Mouse (Mus musculus) neural tube, embryonic 14.5 days (tissue): ENCODE results near the gene Serf2. TPM values are rescaled to one million over a fixed set of nuclear protein-coding genes. Genes with fewer than 3 reads are reported as not detected.

Experiments used
- ATAC-seq: fragments of 200-750 bp; cut with Nextera tagmentation; 2 replicates; pipeline ENCODE4 v1.8.0; 2017; ENCODE audit warnings: low read depth, mild to moderate bottlenecking, moderate TSS enrichment, moderate library complexity
- H3K27ac ChIP-seq: fragments of 300-500 bp; sonication (generic); 2 replicates; pipeline ENCODE4 v1.5.1; 2014; ENCODE audit warnings: low read depth, mild to moderate bottlenecking, control low read depth, low read length, moderate library complexity, mixed read lengths
- H3K27me3 ChIP-seq: fragments of 300-500 bp; sonication (generic); 2 replicates; pipeline ENCODE4 v1.6.1; 2014; ENCODE audit warnings: low read length; ENCODE audit not compliant: control insufficient read depth, insufficient read depth
- H3K36me3 ChIP-seq: fragments of 300-500 bp; sonication (generic); 2 replicates; pipeline ENCODE4 v1.6.1; 2014; ENCODE audit warnings: low read length, mixed read lengths; ENCODE audit not compliant: control insufficient read depth, insufficient read depth
- H3K4me1 ChIP-seq: fragments of 300-500 bp; sonication (generic); 2 replicates; pipeline ENCODE4 v1.6.1; 2014; ENCODE audit warnings: low read length; ENCODE audit not compliant: control insufficient read depth, insufficient read depth
- H3K4me2 ChIP-seq: fragments of 300-500 bp; sonication (generic); 2 replicates; pipeline ENCODE4 v1.6.1; 2014; ENCODE audit warnings: mild to moderate bottlenecking, low read depth, low read length, control low read depth
- H3K4me3 ChIP-seq: fragments of 300-500 bp; sonication (generic); 2 replicates; pipeline ENCODE4 v1.5.1; 2014; ENCODE audit warnings: low read depth, low read length, control low read depth, mixed read lengths
- H3K9ac ChIP-seq: fragments of 300-500 bp; sonication (generic); replicated peaks from 2 replicates; pipeline ENCODE4 v1.6.1; 2014; ENCODE audit warnings: low read depth, mild to moderate bottlenecking, control low read depth, low read length, mixed read lengths
- H3K9me3 ChIP-seq: fragments of 300-500 bp; sonication (generic); 2 replicates; pipeline ENCODE4 v1.6.1; 2016; ENCODE audit warnings: low read length; ENCODE audit not compliant: control insufficient read depth
- WGBS: fragments of 180-500 bp; shearing (Covaris S2); extraction: QIAGEN DNeasy Blood & Tissue Kit; methylation state at CpG from one replicate; pipeline ENCODE4 v1.1.7; 2014; 5-methylcytosine and 5-hydroxymethylcytosine counted together
- polyA plus RNA-seq: library from polyadenylated mRNA; unstranded; fragments of >200 nt; fragmentation: Nextera tagmentation; extraction: Ambion mirVana; gene quantifications from 2 replicates; pipeline ENCODE4 v1.2.1, GENCODE M21; 2014

Serf2 gene
- polyA plus RNA-seq, 1 experiment from 2014 or later, result 303 TPM

DNA sequence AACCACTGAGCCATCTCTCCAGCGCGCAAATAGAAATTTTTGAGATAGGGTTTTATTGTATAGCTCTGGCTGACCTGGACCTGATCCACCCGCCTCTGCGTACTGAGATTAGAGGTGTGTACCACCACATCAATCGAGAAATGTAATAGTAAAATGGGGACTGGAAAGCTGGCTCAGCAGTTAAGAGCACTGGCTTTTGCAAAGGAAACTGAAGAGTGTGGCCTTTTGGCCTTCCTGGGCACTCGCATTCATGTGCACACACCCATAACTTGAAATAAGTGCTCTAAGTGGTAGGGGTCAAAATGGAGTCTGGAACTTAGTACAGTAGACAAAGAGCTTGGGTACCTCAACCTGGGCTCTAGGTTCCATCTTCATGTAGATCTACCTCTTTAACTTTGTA is 32.6 kb upstream of the Serf2 start:
- ATAC-seq, result no peak

GRCm38 (mm10) chr2:121418476-121418875 is 30.5 kb upstream of the Serf2 start:
- Histone ChIP-seq H3K36me3 (peaks cover 11% of the 10 kb centered on the region), H3K4me1 (peaks cover 17% of the 10 kb centered on the region), H3K4me3 (no peak overlapping the region), H3K9ac (no peak overlapping the region), H3K9me3 (no peaks in the 10 kb centered on the region), H3K4me2 (no peak overlapping the region), H3K27me3 (0 out of 2 replicates have a peak, but pooled peaks cover 3% of the 10 kb centered on the region), H3K27ac (no peak overlapping the region)
- WGBS, result 92% methylated on average over 3 of the region's 3 CpGs
- ATAC-seq, result no peak

More for the DNA sequence above, 32.6 kb upstream of the Serf2 start:
- H3K9me3 ChIP-seq, result no peaks in the 10 kb centered on the region
- H3K4me3 ChIP-seq, result no peak overlapping the region
- no peak overlapping the region for H3K9ac ChIP-seq
- WGBS, result 93% methylated on average over 6 of the region's 6 CpGs
- H3K27ac ChIP-seq, result no peak overlapping the region
- H3K27me3 ChIP-seq, result 0 out of 2 replicates have a peak, but pooled peaks cover 3% of the 10 kb centered on the region
- no peaks in the 10 kb centered on the region; the same call in 1 of the 2 replicates for H3K36me3 ChIP-seq
- H3K4me1 ChIP-seq, result peaks cover 22% of the 10 kb centered on the region
- no peak overlapping the region; the same call in 1 of the 2 replicates for H3K4me2 ChIP-seq

GRCm38 (mm10) chr2:121423166-121423565 is 25.8 kb upstream of the Serf2 start:
- H3K27me3 ChIP-seq, result no peaks in the 10 kb centered on the region
- H3K4me3 ChIP-seq, result no peak overlapping the region
- H3K9ac ChIP-seq, result no peak overlapping the region
- H3K4me2 ChIP-seq, result no peak overlapping the region
- H3K9me3 ChIP-seq, result no peaks in the 10 kb centered on the region
- H3K4me1 ChIP-seq, result no peaks in the 10 kb centered on the region
- H3K27ac ChIP-seq, result no peak overlapping the region
- 93% methylated on average over 2 of the region's 2 CpGs for WGBS
- no peak for ATAC-seq
- peaks cover 40% of the 10 kb centered on the region for H3K36me3 ChIP-seq

DNA sequence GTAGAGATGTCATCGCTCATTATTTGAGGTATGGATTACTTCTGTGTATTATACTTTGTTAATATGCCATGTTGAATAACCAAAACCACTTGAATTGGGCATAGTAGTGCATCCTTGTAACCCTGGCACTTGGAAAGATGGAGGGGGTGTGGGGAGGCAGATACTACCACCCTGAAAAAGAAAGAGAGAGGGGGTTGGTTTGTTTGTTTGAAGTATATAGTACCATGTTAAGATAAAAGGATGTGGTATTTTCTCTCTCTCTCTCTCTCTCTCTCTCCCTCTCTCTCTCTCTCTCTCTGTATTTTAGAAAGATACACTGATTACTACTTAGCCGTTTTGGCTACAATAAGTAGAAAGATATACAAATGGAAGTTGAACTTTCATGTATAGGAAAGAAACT is 23.1 kb upstream of the Serf2 start:
- H3K27ac ChIP-seq, result no peak overlapping the region
- 96% methylated on average over 2 of the region's 2 CpGs for WGBS
- H3K4me1 ChIP-seq, result no peaks in the 10 kb centered on the region
- no peaks in the 10 kb centered on the region for H3K27me3 ChIP-seq
- no peaks in the 10 kb centered on the region for H3K9me3 ChIP-seq
- no peak for ATAC-seq
- H3K4me3 ChIP-seq, result no peak overlapping the region
- no peak overlapping the region for H3K9ac ChIP-seq
- H3K4me2 ChIP-seq, result no peak overlapping the region
- peaks cover 61% of the 10 kb centered on the region for H3K36me3 ChIP-seq

- no peaks in the 10 kb centered on the region for H3K4me1 ChIP-seq
- no peaks in the 10 kb centered on the region for H3K27me3 ChIP-seq
- 100% methylated on average over 1 of the region's 1 CpGs for WGBS
Measured at GRCm38 (mm10) chr2:121434854-121435253, 14.1 kb upstream of the Serf2 start.

GRCm38 (mm10) chr2:121439746-121440145 is 9.2 kb upstream of the Serf2 start:
- Histone ChIP-seq H3K4me2 (no peak overlapping the region), H3K27me3 (peaks cover 13% of the 10 kb centered on the region), H3K27ac (no peak overlapping the region), H3K36me3 (peaks cover 29% of the 10 kb centered on the region), H3K4me1 (peaks cover 5% of the 10 kb centered on the region; the same call in 1 of the 2 replicates), H3K9me3 (no peaks in the 10 kb centered on the region), H3K4me3 (no peak overlapping the region), H3K9ac (no peak overlapping the region)
- ATAC-seq, result no peak
- 76% methylated on average over 4 of the region's 4 CpGs for WGBS

More at GRCm38 (mm10) chr2:121434854-121435253, 14.1 kb upstream of the Serf2 start:
- H3K9ac ChIP-seq, result no peak overlapping the region
- no peak for ATAC-seq
- H3K4me3 ChIP-seq, result no peak overlapping the region
- H3K4me2 ChIP-seq, result no peak overlapping the region
- no peaks in the 10 kb centered on the region for H3K9me3 ChIP-seq
- peaks cover 70% of the 10 kb centered on the region for H3K36me3 ChIP-seq
- no peak overlapping the region for H3K27ac ChIP-seq

GRCm38 (mm10) chr2:121440834-121441605 is 8.0 kb upstream of the Serf2 start:
- H3K9ac ChIP-seq, result no peak overlapping the region
- H3K27ac ChIP-seq, result no peak overlapping the region
- peaks cover 19% of the 10 kb centered on the region; the same call in 1 of the 2 replicates for H3K36me3 ChIP-seq
- peaks cover 13% of the 10 kb centered on the region for H3K27me3 ChIP-seq
- no peaks in the 10 kb centered on the region for H3K9me3 ChIP-seq
- no peak overlapping the region for H3K4me2 ChIP-seq
- peaks cover 5% of the 10 kb centered on the region; the same call in 1 of the 2 replicates for H3K4me1 ChIP-seq
- WGBS, result 69% methylated on average over 5 of the region's 5 CpGs
- ATAC-seq, result no peak
- H3K4me3 ChIP-seq, result no peak overlapping the region

DNA sequence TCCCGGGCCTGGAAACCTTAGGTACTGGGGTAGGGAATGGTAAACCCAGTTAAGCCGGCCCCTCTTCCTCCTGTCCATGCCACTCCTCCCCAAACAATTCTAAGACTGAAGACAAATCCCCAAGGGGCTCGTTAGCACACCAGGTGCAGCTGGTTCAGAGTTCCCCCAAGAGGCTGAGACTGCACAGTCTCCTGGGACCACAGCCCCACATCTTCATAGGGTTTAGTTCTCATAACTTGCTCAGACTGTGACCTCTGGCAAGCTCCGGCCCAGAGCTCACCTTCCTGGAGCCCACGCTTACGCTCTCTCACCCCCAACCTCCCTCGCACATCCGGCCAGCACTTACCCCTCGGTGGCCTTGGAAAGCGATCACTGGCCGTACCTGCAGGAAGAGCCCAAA is 7.2 kb upstream of the Serf2 start:
- peak overlapping the region; percentile 41 for H3K4me2 ChIP-seq
- no peak for ATAC-seq
- peaks cover 5% of the 10 kb centered on the region; the same call in 1 of the 2 replicates for H3K4me1 ChIP-seq
- no peak overlapping the region for H3K27ac ChIP-seq
- H3K9ac ChIP-seq, result no peak overlapping the region
- H3K9me3 ChIP-seq, result no peaks in the 10 kb centered on the region
- 8% methylated on average over 11 of the region's 11 CpGs for WGBS
- peak overlapping the region; percentile 8; the same call in 1 of the 2 replicates for H3K4me3 ChIP-seq
- H3K27me3 ChIP-seq, result peaks cover 13% of the 10 kb centered on the region
- H3K36me3 ChIP-seq, result peaks cover 19% of the 10 kb centered on the region; the same call in 1 of the 2 replicates
